Mouse (Mus musculus): ENCODE results near the gene Olfr575. TPM values are rescaled to one million over a fixed set of nuclear protein-coding genes. Genes with fewer than 3 reads are reported as not detected.

Gene Olfr575
- not detected for polyA plus RNA-seq (2014; fragmentation: Illumina TruSeq; extraction: RNeasy Lipid Tissue Mini Kit (QIAGEN cat#74804); ENCODE audit: low read depth, low replicate concordance)

DNA sequence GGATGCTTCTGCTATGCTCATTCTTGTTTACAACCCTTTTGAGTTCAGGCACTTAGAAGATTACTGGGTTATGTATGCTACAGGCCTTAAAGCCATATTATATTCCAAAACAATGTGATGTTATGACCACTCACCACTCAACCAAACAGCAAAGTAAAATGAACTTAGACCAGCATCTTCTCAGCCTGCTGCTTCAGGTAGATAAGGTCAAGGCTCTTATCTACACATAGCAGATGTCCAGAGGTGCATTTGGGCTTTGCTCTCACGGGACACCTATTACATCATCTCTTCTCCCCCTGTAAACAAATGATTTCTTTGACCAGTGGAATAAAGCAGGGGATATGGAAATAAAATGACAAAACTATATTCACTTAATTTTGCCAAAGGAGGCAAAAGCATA lies at the start of gene Olfr575:
Gene Olfr575, minus strand, starts transcription at position 183 of the 400 bp plus-strand sequence.

DNA sequence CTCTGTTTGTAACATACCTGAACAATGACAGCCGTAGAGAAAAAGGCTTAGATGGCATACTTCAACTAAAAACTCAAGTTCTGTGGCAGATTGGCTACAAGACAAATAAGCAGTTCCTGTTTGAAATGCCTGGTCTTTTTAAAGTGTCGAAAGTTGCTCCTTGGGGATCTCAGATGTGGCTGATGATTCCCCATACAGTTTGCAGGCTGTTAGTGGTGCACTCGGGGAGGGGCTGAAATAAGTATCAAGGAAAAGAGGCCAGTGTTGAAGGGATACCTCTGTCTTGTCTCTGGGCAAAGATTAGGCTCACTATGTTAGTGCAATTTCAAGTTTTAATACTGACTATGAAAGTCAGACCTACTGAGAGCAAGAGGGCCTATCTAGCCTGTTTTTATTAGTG lies 30.6 kb upstream of the Olfr575 start, which contains the start of gene Olfr578:
Gene Olfr578, minus strand, starts transcription at position 101 of the 400 bp plus-strand sequence.

DNA sequence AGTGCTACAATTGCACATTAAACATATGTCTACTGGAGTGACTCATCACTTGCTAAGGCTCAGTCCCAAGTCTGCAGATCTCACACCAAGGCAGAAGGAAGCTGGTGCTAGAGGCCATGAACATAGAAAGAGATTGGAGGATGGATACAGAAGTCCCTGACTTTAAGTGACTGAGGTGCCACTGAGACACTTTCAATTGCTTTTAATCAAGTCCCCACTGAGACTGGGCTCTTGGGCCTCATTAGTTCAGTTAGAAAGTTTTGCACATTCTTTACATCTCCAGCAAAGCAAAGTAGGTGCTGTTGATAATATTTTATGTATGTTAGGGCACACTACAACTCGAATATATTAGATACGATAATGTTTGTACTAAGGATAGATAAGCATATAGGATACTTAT lies 17.3 kb upstream of the Olfr575 start, which contains the start of gene Olfr577:
Gene Olfr577, minus strand, starts transcription at position 101 of the 400 bp plus-strand sequence.

DNA sequence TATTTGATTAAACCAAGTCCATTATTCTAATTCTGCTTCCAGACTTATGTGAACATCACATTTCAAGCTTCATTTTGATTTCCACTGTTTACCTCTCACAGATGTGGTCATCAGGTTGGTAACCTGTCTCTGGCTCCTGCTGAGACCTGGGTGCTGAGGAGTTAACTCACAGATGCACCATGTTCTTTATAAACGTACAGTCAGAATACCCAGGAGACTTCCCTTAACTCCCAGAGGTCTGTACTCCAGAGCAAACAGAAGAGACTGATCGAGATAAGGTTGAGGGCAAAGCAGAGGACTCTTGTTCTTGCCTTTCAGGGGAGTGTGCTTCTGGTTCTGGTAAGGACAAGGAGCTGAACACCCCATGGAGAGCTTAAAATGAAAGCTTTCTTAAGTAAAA lies 3.8 kb upstream of the Olfr575 start, which contains the start of gene Olfr576:
Gene Olfr576, plus strand, starts transcription at position 301 of the 400 bp plus-strand sequence.

DNA sequence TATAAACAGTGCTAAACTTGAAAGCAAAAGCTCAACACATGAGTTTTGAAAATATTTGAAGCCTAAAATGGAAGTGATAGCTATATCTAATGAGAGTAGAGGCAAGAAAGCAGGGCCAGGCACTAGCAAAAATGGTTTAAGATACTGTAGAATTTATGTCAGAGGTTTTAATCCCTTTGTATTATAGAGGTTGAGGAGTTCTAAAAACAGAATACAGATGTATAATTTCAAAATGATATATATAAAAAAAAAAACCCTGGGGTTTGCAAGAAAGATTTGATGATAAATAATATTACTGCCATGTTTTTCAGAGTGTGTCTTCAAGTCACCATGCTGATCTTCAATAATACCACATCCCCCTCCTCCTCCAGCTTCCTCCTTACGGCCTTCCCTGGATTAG lies 10.4 kb downstream of the Olfr575 start, which contains the start of gene Olfr574:
Gene Olfr574, plus strand, starts transcription at position 301 of the 400 bp plus-strand sequence.

DNA sequence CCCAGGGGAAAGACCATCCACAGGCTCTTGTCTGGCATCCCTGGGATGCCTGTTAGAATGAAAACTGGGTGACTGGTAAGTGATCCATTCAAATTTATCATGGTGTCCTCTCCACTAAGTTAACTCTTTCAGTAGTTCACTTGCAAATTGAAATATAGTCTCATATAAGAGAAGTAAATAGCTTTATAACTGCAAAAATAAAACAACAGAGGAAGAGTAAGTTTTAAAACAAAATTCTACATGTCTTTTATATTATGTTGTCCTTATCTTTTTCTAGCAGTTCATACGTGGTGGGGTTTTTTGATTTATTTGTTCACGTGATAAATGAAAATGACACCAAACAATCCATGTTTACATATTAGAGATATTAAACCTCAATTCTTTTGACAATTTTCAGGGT lies 16.1 kb downstream of the Olfr575 start, which contains the start of gene Olfr573-ps1:
Gene Olfr573-ps1, minus strand, starts transcription at position 101 of the 400 bp plus-strand sequence.

DNA sequence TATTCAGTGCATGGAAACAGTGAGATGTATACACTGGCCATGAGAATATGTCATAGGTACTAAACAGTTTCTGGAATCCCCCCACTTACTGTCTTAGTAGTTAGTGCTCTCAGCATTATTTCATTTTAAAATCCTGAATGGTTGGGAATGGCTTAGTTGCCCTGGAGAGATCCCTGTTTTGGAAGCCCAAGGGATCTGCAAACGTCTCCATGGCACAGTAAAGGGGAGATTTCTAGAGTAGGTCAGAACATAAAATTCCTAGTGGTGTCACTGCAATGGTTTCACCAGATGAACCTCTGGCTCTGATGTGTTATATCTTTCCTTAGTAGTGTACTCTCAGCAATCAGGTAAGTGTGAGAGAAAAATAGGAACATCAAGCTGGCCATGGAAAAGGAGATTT lies 34.5 kb downstream of the Olfr575 start, which contains the start of gene Olfr572:
Gene Olfr572, plus strand, starts transcription at position 301 of the 400 bp plus-strand sequence.

DNA sequence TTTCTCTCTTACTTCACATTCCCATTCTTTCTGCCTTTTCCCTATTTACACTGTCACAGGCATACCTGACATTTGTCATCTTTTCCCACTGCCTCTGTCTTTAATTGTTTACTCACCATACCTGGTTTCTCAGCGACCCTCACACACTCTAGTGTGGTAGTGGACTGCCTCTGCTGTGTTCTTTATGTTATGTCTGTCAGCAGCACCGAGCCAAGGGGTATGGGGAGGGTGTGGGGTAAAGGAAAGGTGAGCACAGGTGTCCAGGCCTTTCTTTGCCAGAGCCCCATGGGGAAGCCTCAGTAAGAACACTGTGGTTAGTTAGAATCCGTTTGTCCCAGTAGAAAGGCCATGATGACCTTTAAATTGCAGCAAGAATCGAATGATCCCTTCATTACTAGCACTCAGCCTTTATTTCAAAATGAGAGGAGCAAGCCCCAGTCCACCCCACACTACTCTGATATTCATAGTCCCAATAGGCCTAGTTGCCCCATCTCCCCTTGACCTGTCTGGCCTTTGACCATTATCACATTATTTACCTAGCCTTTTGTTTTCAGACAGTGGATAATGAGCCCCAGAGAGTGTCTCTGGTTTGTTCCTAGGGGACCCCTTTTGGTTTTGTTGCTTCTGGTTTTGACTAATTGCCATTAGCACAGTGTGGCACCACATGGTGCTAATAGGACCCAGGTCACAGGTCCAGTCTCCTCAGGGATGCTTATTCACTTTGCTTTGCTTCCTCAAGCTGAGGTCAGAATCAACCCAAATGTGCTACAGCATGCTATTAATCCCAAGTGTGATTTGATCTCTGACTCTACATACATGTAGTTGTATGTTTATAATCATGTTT lies 41.3 kb downstream of the Olfr575 start, which contains the start of gene Olfr571:
Gene Olfr571, minus strand, starts transcription at position 505 of the 844 bp plus-strand sequence.

Other genes with a start within 250 kb of the Olfr575 start
- not detected for gene Olfr33, start 239.7 kb downstream of the Olfr575 start, polyA plus RNA-seq (2014; fragmentation: Illumina TruSeq; extraction: RNeasy Lipid Tissue Mini Kit (QIAGEN cat#74804); ENCODE audit: low read depth, low replicate concordance)
- not detected for gene Olfr559, start 231.3 kb downstream of the Olfr575 start, polyA plus RNA-seq (2014; fragmentation: Illumina TruSeq; extraction: RNeasy Lipid Tissue Mini Kit (QIAGEN cat#74804); ENCODE audit: low read depth, low replicate concordance)
- not detected for gene Olfr560, start 199.4 kb downstream of the Olfr575 start, polyA plus RNA-seq (2014; fragmentation: Illumina TruSeq; extraction: RNeasy Lipid Tissue Mini Kit (QIAGEN cat#74804); ENCODE audit: low read depth, low replicate concordance)
- gene Olfr78, start 199.3 kb downstream of the Olfr575 start, polyA plus RNA-seq (2014; fragmentation: Illumina TruSeq; extraction: RNeasy Lipid Tissue Mini Kit (QIAGEN cat#74804); ENCODE audit: low read depth, low replicate concordance), result not detected
- not detected for gene Olfr561, start 187.6 kb downstream of the Olfr575 start, polyA plus RNA-seq (2014; fragmentation: Illumina TruSeq; extraction: RNeasy Lipid Tissue Mini Kit (QIAGEN cat#74804); ENCODE audit: low read depth, low replicate concordance)
- gene Olfr564, start 155.3 kb downstream of the Olfr575 start, polyA plus RNA-seq (2014; fragmentation: Illumina TruSeq; extraction: RNeasy Lipid Tissue Mini Kit (QIAGEN cat#74804); ENCODE audit: low read depth, low replicate concordance), result not detected
- not detected for gene Olfr566, start 100.0 kb downstream of the Olfr575 start, polyA plus RNA-seq (2014; fragmentation: Illumina TruSeq; extraction: RNeasy Lipid Tissue Mini Kit (QIAGEN cat#74804); ENCODE audit: low read depth, low replicate concordance)
- gene Olfr568, start 81.7 kb downstream of the Olfr575 start, polyA plus RNA-seq (2014; fragmentation: Illumina TruSeq; extraction: RNeasy Lipid Tissue Mini Kit (QIAGEN cat#74804); ENCODE audit: low read depth, low replicate concordance), result not detected
- not detected for gene Olfr569, start 67.9 kb downstream of the Olfr575 start, polyA plus RNA-seq (2014; fragmentation: Illumina TruSeq; extraction: RNeasy Lipid Tissue Mini Kit (QIAGEN cat#74804); ENCODE audit: low read depth, low replicate concordance)
- gene Olfr570, start 64.2 kb downstream of the Olfr575 start, polyA plus RNA-seq (2014; fragmentation: Illumina TruSeq; extraction: RNeasy Lipid Tissue Mini Kit (QIAGEN cat#74804); ENCODE audit: low read depth, low replicate concordance), result not detected
- not detected for gene Olfr571, start 41.2 kb downstream of the Olfr575 start, polyA plus RNA-seq (2014; fragmentation: Illumina TruSeq; extraction: RNeasy Lipid Tissue Mini Kit (QIAGEN cat#74804); ENCODE audit: low read depth, low replicate concordance)
- not detected for gene Olfr572, start 34.4 kb downstream of the Olfr575 start, polyA plus RNA-seq (2014; fragmentation: Illumina TruSeq; extraction: RNeasy Lipid Tissue Mini Kit (QIAGEN cat#74804); ENCODE audit: low read depth, low replicate concordance)
- gene Olfr573-ps1, start 16.2 kb downstream of the Olfr575 start, polyA plus RNA-seq (2014; fragmentation: Illumina TruSeq; extraction: RNeasy Lipid Tissue Mini Kit (QIAGEN cat#74804); ENCODE audit: low read depth, low replicate concordance), result not detected
- not detected for gene Olfr574, start 10.3 kb downstream of the Olfr575 start, polyA plus RNA-seq (2014; fragmentation: Illumina TruSeq; extraction: RNeasy Lipid Tissue Mini Kit (QIAGEN cat#74804); ENCODE audit: low read depth, low replicate concordance)
- gene Olfr576, start 3.9 kb upstream of the Olfr575 start, polyA plus RNA-seq (2014; fragmentation: Illumina TruSeq; extraction: RNeasy Lipid Tissue Mini Kit (QIAGEN cat#74804); ENCODE audit: low read depth, low replicate concordance), result not detected
- gene Olfr577, start 17.2 kb upstream of the Olfr575 start, polyA plus RNA-seq (2014; fragmentation: Illumina TruSeq; extraction: RNeasy Lipid Tissue Mini Kit (QIAGEN cat#74804); ENCODE audit: low read depth, low replicate concordance), result not detected
- gene Olfr578, start 30.5 kb upstream of the Olfr575 start, polyA plus RNA-seq (2014; fragmentation: Illumina TruSeq; extraction: RNeasy Lipid Tissue Mini Kit (QIAGEN cat#74804); ENCODE audit: low read depth, low replicate concordance), result not detected
- gene Olfr582, start 79.2 kb upstream of the Olfr575 start, polyA plus RNA-seq (2014; fragmentation: Illumina TruSeq; extraction: RNeasy Lipid Tissue Mini Kit (QIAGEN cat#74804); ENCODE audit: low read depth, low replicate concordance), result not detected
- not detected for gene Olfr583, start 92.5 kb upstream of the Olfr575 start, polyA plus RNA-seq (2014; fragmentation: Illumina TruSeq; extraction: RNeasy Lipid Tissue Mini Kit (QIAGEN cat#74804); ENCODE audit: low read depth, low replicate concordance)
- gene Olfr584, start 123.1 kb upstream of the Olfr575 start, polyA plus RNA-seq (2014; fragmentation: Illumina TruSeq; extraction: RNeasy Lipid Tissue Mini Kit (QIAGEN cat#74804); ENCODE audit: low read depth, low replicate concordance), result not detected
- not detected for gene Olfr585, start 138.9 kb upstream of the Olfr575 start, polyA plus RNA-seq (2014; fragmentation: Illumina TruSeq; extraction: RNeasy Lipid Tissue Mini Kit (QIAGEN cat#74804); ENCODE audit: low read depth, low replicate concordance)
- gene Olfr586, start 166.9 kb upstream of the Olfr575 start, polyA plus RNA-seq (2014; fragmentation: Illumina TruSeq; extraction: RNeasy Lipid Tissue Mini Kit (QIAGEN cat#74804); ENCODE audit: low read depth, low replicate concordance), result not detected
- gene Olfr588-ps1, start 182.1 kb upstream of the Olfr575 start, polyA plus RNA-seq (2014; fragmentation: Illumina TruSeq; extraction: RNeasy Lipid Tissue Mini Kit (QIAGEN cat#74804); ENCODE audit: low read depth, low replicate concordance), result not detected
- not detected for gene Olfr589, start 197.6 kb upstream of the Olfr575 start, polyA plus RNA-seq (2014; fragmentation: Illumina TruSeq; extraction: RNeasy Lipid Tissue Mini Kit (QIAGEN cat#74804); ENCODE audit: low read depth, low replicate concordance)
- gene Olfr591, start 219.6 kb upstream of the Olfr575 start, polyA plus RNA-seq (2014; fragmentation: Illumina TruSeq; extraction: RNeasy Lipid Tissue Mini Kit (QIAGEN cat#74804); ENCODE audit: low read depth, low replicate concordance), result not detected
- not detected for gene Olfr592, start 226.0 kb upstream of the Olfr575 start, polyA plus RNA-seq (2014; fragmentation: Illumina TruSeq; extraction: RNeasy Lipid Tissue Mini Kit (QIAGEN cat#74804); ENCODE audit: low read depth, low replicate concordance)

Measured in liver, adult 10 weeks (tissue).